Mouse (Mus musculus) C2C12 (cell line): ENCODE data around the gene Uhrf1bp1l.

Source experiments
- CEBPB ChIP-seq: IDR thresholded peaks from one replicate; pipeline ENCODE4 v1.6.1; 2011; ENCODE audit warnings: low read depth, mild to moderate bottlenecking, control low read depth, moderate library complexity
- CTCF ChIP-seq: IDR thresholded peaks from one replicate; pipeline ENCODE4 v1.5.1; 2011; ENCODE audit not compliant: control insufficient read depth, insufficient read depth, insufficient read length
- FOSL1 ChIP-seq: IDR thresholded peaks from one replicate; pipeline ENCODE4 v1.8.0; 2011; ENCODE audit warnings: mild to moderate bottlenecking, low read length; ENCODE audit not compliant: poor library complexity, insufficient read depth, severe bottlenecking
- MAX ChIP-seq: IDR thresholded peaks from one replicate; pipeline ENCODE4 v1.6.1; 2011; ENCODE audit warnings: mild to moderate bottlenecking, control low read depth
- MYOD1 ChIP-seq: IDR thresholded peaks from one replicate; pipeline ENCODE4 v1.6.1; 2011; ENCODE audit warnings: low read depth; ENCODE audit not compliant: control insufficient read depth, insufficient read length
- MYOG ChIP-seq: IDR thresholded peaks from one replicate; pipeline ENCODE4 v1.6.1; 2011; ENCODE audit not compliant: control insufficient read depth, insufficient read length; ENCODE audit errors: extremely low read depth
- USF1 ChIP-seq: IDR thresholded peaks from one replicate; pipeline ENCODE4 v1.6.1; 2011; ENCODE audit warnings: low read depth, mild to moderate bottlenecking, control low read depth, moderate library complexity

DNA sequence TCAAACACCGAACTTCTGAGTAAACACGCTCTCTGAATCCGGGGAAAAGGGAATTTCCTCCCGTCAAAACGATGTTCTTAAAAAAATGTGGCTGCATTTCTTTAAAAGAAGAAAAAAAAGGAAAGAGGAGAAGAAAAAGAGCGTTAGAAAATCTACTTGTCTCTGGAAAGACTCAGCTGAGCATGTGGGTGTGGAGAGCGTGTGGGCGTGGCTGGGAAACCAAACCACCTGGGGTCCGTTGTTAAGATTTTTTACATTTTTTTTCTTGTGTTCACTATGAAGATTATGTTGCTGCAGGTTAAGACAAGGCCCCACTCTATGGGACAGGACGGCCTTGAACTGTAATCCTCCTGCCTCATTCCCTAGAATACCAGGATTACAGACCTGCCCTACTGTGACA, 29.9 kb upstream of the Uhrf1bp1l start:
- TF ChIP-seq MYOG (no peak), USF1 (no peak), MAX (no peak), CTCF (no peak), FOSL1 (no peak), CEBPB (no peak), MYOD1 (no peak)
